22 mouse cellular contexts compared by ENCODE assay signal in genomic region chr2:128095270-128095669, GRCm38 (mm10). TPM values are rescaled to one million over a fixed set of nuclear protein-coding genes. Genes with fewer than 3 reads are reported as not detected.
DNase-seq lines count a peak whose midpoint lies in the region; ATAC-seq and TF ChIP-seq lines count a peak whose summit lies in the region.
"Had no signal": no experiment of that assay in that cellular context is flagged by ENCODE, and none has a peak within 500 bp of the region (broad histone marks: within the 10 kb centered on the region; RNA-seq: fewer than 3 reads in every experiment).

No protein-coding gene starts in this region.

- no peak for TF ChIP-seq CTCF in intestine, postnatal 0 days (IDR thresholded peaks at IDR 0.05; ENCODE audit: low read depth)
- no peak for TF ChIP-seq CTCF in kidney, adult 2 months (conservative IDR thresholded peaks at IDR 0.05; ENCODE audit: insufficient read depth, insufficient read length, low read depth, low read length)

- 12% methylated on average over 1 of the region's 1 CpGs for WGBS in intestine, embryonic 15.5 days
- WGBS in intestine, postnatal 0 days, result 10% methylated on average over 1 of the region's 1 CpGs
- 21% methylated on average over 1 of the region's 1 CpGs for WGBS in kidney, adult 2 months
- 18% methylated on average over 1 of the region's 1 CpGs for WGBS in kidney, embryonic 16.5 days
- WGBS in forebrain, embryonic 10.5 days, result 69% methylated on average over 1 of the region's 1 CpGs

- H3K27me3 ChIP-seq in intestine, embryonic 15.5 days (replicated peaks), result no peaks in the 10 kb centered on the region
- H3K27me3 ChIP-seq in intestine, postnatal 0 days (replicated peaks; ENCODE audit: control insufficient read depth, insufficient read depth, low read length), result no peaks in the 10 kb centered on the region
- H3K27me3 ChIP-seq in kidney, adult 2 months (replicated peaks; ENCODE audit: control insufficient read depth, insufficient read depth, low read length), result no peaks in the 10 kb centered on the region
- no peaks in the 10 kb centered on the region for H3K27me3 ChIP-seq in kidney, embryonic 16.5 days (ENCODE audit: insufficient read depth, low read length)
- no peaks in the 10 kb centered on the region for H3K27me3 ChIP-seq in forebrain, embryonic 10.5 days (ENCODE audit: poor library complexity, severe bottlenecking)
- H3K27me3 ChIP-seq: heart, embryonic 12.5 days; hindbrain, embryonic 15.5 days had no signal

- H3K27ac ChIP-seq in intestine, embryonic 15.5 days, result no peak overlapping the region
- no peak overlapping the region for H3K27ac ChIP-seq in intestine, postnatal 0 days (ENCODE audit: low read depth, low read length)
- peak overlapping the region; percentile 63; the same call in 1 of the 2 replicates for H3K27ac ChIP-seq in kidney, adult 2 months (ENCODE audit: insufficient read depth, low read depth, low read length)
- peak overlapping the region; percentile 64 for H3K27ac ChIP-seq in kidney, embryonic 16.5 days (ENCODE audit: low read length)
- no peak overlapping the region for H3K27ac ChIP-seq in forebrain, embryonic 10.5 days
- H3K27ac ChIP-seq: embryonic facial prominence, embryonic 10.5 days; hindbrain, embryonic 15.5 days had no signal

- intact Hi-C loops in heart, postnatal 10 days (cut with DNase I), result no loop called here

- ATAC-seq in intestine, embryonic 15.5 days, result peak; percentile 75; the same call in 1 of the 2 replicates
- no peak for ATAC-seq in intestine, postnatal 0 days
- 0 out of 2 replicates have a peak, but pooled peaks have one; percentile 16 for ATAC-seq in kidney, embryonic 16.5 days (ENCODE audit: low FRiP score, low TSS enrichment)
- ATAC-seq: CD4-positive, CD25-positive, alpha-beta regulatory T cell, adult 4 months; forebrain, embryonic 14.5 days had no signal

- H3K9me3 ChIP-seq in intestine, embryonic 15.5 days, result no peaks in the 10 kb centered on the region
- H3K9me3 ChIP-seq in intestine, postnatal 0 days (ENCODE audit: control insufficient read depth), result no peaks in the 10 kb centered on the region
- no peaks in the 10 kb centered on the region for H3K9me3 ChIP-seq in kidney, embryonic 16.5 days (ENCODE audit: low read length)
- H3K9me3 ChIP-seq in forebrain, embryonic 10.5 days, result no peaks in the 10 kb centered on the region
- H3K9me3 ChIP-seq: embryonic facial prominence, embryonic 10.5 days; G1E; heart, embryonic 12.5 days; hindbrain, embryonic 15.5 days had no signal

- H3K4me2 ChIP-seq in intestine, embryonic 15.5 days (replicated peaks), result no peak overlapping the region
- no peak overlapping the region for H3K4me2 ChIP-seq in intestine, postnatal 0 days (replicated peaks; ENCODE audit: low read depth)
- H3K4me2 ChIP-seq in kidney, embryonic 16.5 days (replicated peaks; ENCODE audit: low read depth, low read length), result no peak overlapping the region
- H3K4me2 ChIP-seq: heart, embryonic 12.5 days; hindbrain, embryonic 15.5 days had no signal

- no peaks in the 10 kb centered on the region for H3K36me3 ChIP-seq in intestine, embryonic 15.5 days
- no peaks in the 10 kb centered on the region for H3K36me3 ChIP-seq in intestine, postnatal 0 days (ENCODE audit: control insufficient read depth, insufficient read depth)
- H3K36me3 ChIP-seq in kidney, adult 2 months (ENCODE audit: control insufficient read depth, insufficient read depth, low read length), result no peaks in the 10 kb centered on the region
- no peaks in the 10 kb centered on the region for H3K36me3 ChIP-seq in kidney, embryonic 16.5 days (ENCODE audit: insufficient read depth, low read length)
- no peaks in the 10 kb centered on the region for H3K36me3 ChIP-seq in forebrain, embryonic 10.5 days (replicated peaks)
- H3K36me3 ChIP-seq: embryonic facial prominence, embryonic 10.5 days; G1E; heart, embryonic 12.5 days; hindbrain, embryonic 15.5 days had no signal

- no peak for TF ChIP-seq POLR2A in kidney, adult 2 months (IDR thresholded peaks at IDR 0.05; ENCODE audit: low read depth, low read length)

- 0 out of 2 replicates have a peak, but pooled peaks cover 2% of the 10 kb centered on the region for H3K4me1 ChIP-seq in intestine, embryonic 15.5 days (replicated peaks)
- H3K4me1 ChIP-seq in intestine, postnatal 0 days (replicated peaks; ENCODE audit: control insufficient read depth, insufficient read depth, low read length), result no peaks in the 10 kb centered on the region
- peaks cover 23% of the 10 kb centered on the region for H3K4me1 ChIP-seq in kidney, adult 2 months (ENCODE audit: control insufficient read depth, insufficient read depth, low read length)
- peaks cover 46% of the 10 kb centered on the region for H3K4me1 ChIP-seq in kidney, embryonic 16.5 days (ENCODE audit: insufficient read depth, low read length)
- peaks cover 40% of the 10 kb centered on the region for H3K4me1 ChIP-seq in forebrain, embryonic 10.5 days

- H3K4me3 ChIP-seq in intestine, embryonic 15.5 days (replicated peaks), result no peak overlapping the region
- H3K4me3 ChIP-seq in intestine, postnatal 0 days (ENCODE audit: low read depth, low read length), result no peak overlapping the region
- no peak overlapping the region for H3K4me3 ChIP-seq in kidney, adult 2 months (ENCODE audit: insufficient read depth, low read depth, low read length)
- no peak overlapping the region for H3K4me3 ChIP-seq in kidney, embryonic 16.5 days (ENCODE audit: low read length)
- H3K4me3 ChIP-seq in forebrain, embryonic 10.5 days, result no peak overlapping the region
- H3K4me3 ChIP-seq: embryonic facial prominence, embryonic 10.5 days; heart, embryonic 12.5 days; hindbrain, embryonic 15.5 days had no signal

- no peak overlapping the region for H3K9ac ChIP-seq in intestine, embryonic 15.5 days
- H3K9ac ChIP-seq in intestine, postnatal 0 days (ENCODE audit: low read depth, low read length), result no peak overlapping the region
- no peak overlapping the region for H3K9ac ChIP-seq in kidney, embryonic 16.5 days (replicated peaks; ENCODE audit: low read length)
- H3K9ac ChIP-seq: heart, embryonic 12.5 days; hindbrain, embryonic 15.5 days had no signal

- DNase-seq in kidney, adult 2 months, result peak; percentile 86
- peak; percentile 36 to 70 for DNase-seq in kidney, postnatal 25 days
- DNase-seq in heart, postnatal 10 days, result no peak
- no peak for DNase-seq in thymus, postnatal 0 days (ENCODE audit: low spot score)
- no peak for DNase-seq in forebrain, embryonic 10.5 days (ENCODE audit: extremely low spot score, low spot score)
- DNase-seq: adrenal gland, postnatal 10 days; B cell, adult 2 months; cerebellum, adult 11-12 months; cerebellum, adult 9-10 months; cerebellum, postnatal 25 days; gastrocnemius, postnatal 36 days; heart, adult 18-20 months; heart, postnatal 36 days had no signal

RNA-seq across cellular contexts. Expression of gene Bcl2l11, which starts 30.6 kb away (rescaled TPM):
- 12.8 and 13.1 TPM in 2 replicates for polyA plus RNA-seq in intestine, embryonic 15.5 days (2015; fragmentation: Nextera tagmentation; extraction: Ambion mirVana)
- polyA plus RNA-seq in intestine, postnatal 0 days (2015; fragmentation: Nextera tagmentation; extraction: Ambion mirVana), result 7.3 and 7.5 TPM in 2 replicates
- polyA plus RNA-seq in kidney, adult 2 months (2012; rRNA removed), result 7.1 and 7.8 TPM in 2 replicates
- polyA plus RNA-seq in kidney, embryonic 16.5 days (2015; fragmentation: Nextera tagmentation; extraction: Ambion mirVana), result 25.6 and 28.2 TPM in 2 replicates
- total RNA-seq in heart, postnatal 10 days (2021), result 10 to 100 TPM; 26.0 to 38.4 TPM
- polyA plus RNA-seq in thymus, postnatal 0 days (2015; fragmentation: Nextera tagmentation; extraction: Ambion mirVana), result 24.4 and 25.6 TPM in 2 replicates
- polyA plus RNA-seq in forebrain, embryonic 10.5 days (2016; fragmentation: Nextera tagmentation; extraction: Ambion mirVana), result 22.1 and 26.3 TPM in 2 replicates

Comparison
In these comparisons a context has a peak if more than half of its experiments do, and no peak if none do; other contexts are left out.
1. H3K27ac ChIP-seq: peak in kidney, adult 2 months (single experiment) and kidney, embryonic 16.5 days (single experiment); none in intestine, embryonic 15.5 days (single experiment), intestine, postnatal 0 days (single experiment) and forebrain, embryonic 10.5 days (single experiment).
2. DNase-seq: peak in kidney, adult 2 months (single experiment) and kidney, postnatal 25 days (2 of 2); none in heart, postnatal 10 days (0 of 2), thymus, postnatal 0 days (single experiment) and forebrain, embryonic 10.5 days (single experiment).